Mouse (Mus musculus) G1E (cell line): Measurements from ENCODE around the gene Slc24a5.

Experiments
- CTCF ChIP-seq: IDR thresholded peaks from 2 replicates; pipeline ENCODE4 v1.5.1; 2012; ENCODE audit warnings: low read depth, low read length, inconsistent platforms, mixed read lengths
- TAL1 ChIP-seq: conservative IDR thresholded peaks from 2 replicates; pipeline ENCODE4 v1.6.1; 2012; ENCODE audit warnings: low read depth, low read length, inconsistent platforms, mixed read lengths

DNA sequence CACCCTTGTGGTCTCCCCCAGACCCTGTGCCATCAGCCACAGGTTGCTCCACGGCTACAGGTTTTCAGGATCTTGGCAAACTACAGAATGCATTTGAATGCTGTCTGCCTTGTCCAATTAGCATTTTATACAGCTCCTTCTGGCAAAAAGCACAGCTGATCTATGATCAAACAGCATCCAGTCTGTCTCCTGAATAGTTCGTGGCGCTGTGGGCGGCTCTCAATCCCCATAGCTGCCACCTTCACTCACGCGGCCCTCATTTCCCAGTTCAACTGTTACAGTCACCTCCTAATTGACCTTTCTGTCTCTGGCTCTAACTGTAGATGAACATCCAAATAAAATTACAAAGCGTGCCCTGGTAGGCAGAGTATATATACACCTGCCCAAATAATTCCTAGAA is 551 bp upstream of the Slc24a5 start:
- TF ChIP-seq TAL1 (no peak), CTCF (no peak)
